Mouse (Mus musculus): Measurements from ENCODE around the gene Gm10600.
"Not testable (repeated sequence)": the region's sequence is repeated elsewhere in the genome, so short reads cannot be mapped to it uniquely, and the experiment has no call there.

DNA sequence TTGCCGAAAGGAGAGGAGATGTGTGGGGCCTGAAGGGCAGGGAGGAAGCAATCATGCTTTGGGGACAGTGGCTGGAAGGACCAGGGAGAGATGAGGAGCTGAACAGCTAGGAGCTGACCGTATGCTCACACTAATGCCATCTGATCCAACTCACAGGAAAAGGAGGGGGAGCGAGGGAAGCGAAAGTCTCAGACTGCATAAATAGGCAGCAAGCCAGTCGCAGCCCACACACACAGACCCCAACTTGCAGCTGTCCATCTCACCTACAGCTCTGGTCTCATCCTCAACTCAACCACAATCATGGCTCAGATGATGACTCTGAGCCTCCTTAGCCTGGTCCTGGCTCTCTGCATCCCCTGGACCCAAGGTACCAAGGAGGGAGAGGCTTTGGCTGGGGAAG lies 15.0 kb downstream of the Gm10600 start, which contains the start of gene Ccl21b:
- not testable (repeated sequence) for TF ChIP-seq CTCF, EP300 (IDR thresholded peaks at IDR 0.05; ENCODE audit: low read depth)
